Mouse (Mus musculus) stomach, embryonic 15.5 days (tissue): ENCODE results near the gene Dph5. TPM values are rescaled to one million over a fixed set of nuclear protein-coding genes. Genes with fewer than 3 reads are reported as not detected.
"Not testable (repeated sequence)": the region's sequence is repeated elsewhere in the genome, so short reads cannot be mapped to it uniquely, and the experiment has no call there.

Experiments
- ATAC-seq: fragments of 200-750 bp; cut with Nextera tagmentation; 2 replicates; pipeline ENCODE4 v1.8.0; 2017; ENCODE audit warnings: low read depth, moderate number of reproducible peaks, moderate TSS enrichment; ENCODE audit not compliant: insufficient read depth, low FRiP score
- H3K27ac ChIP-seq: fragments of 300-500 bp; sonication (generic); 2 replicates; pipeline ENCODE4 v1.5.1; 2015; ENCODE audit warnings: mild to moderate bottlenecking, inconsistent platforms
- H3K27me3 ChIP-seq: fragments of 300-500 bp; sonication (generic); replicated peaks from 2 replicates; pipeline ENCODE4 v1.6.1; 2015; ENCODE audit warnings: inconsistent platforms
- H3K36me3 ChIP-seq: fragments of 300-500 bp; sonication (generic); 2 replicates; pipeline ENCODE4 v1.6.1; 2015; ENCODE audit warnings: inconsistent platforms
- H3K4me1 ChIP-seq: fragments of 300-500 bp; sonication (generic); 2 replicates; pipeline ENCODE4 v1.6.1; 2015; ENCODE audit warnings: inconsistent platforms
- H3K4me2 ChIP-seq: fragments of 300-500 bp; sonication (generic); 2 replicates; pipeline ENCODE4 v1.6.1; 2015; ENCODE audit warnings: mild to moderate bottlenecking, inconsistent platforms
- H3K4me3 ChIP-seq: fragments of 300-500 bp; sonication (generic); replicated peaks from 2 replicates; pipeline ENCODE4 v1.5.1; 2015; ENCODE audit warnings: inconsistent platforms
- H3K9ac ChIP-seq: fragments of 300-500 bp; sonication (generic); 2 replicates; pipeline ENCODE4 v1.6.1; 2015; ENCODE audit warnings: inconsistent platforms
- H3K9me3 ChIP-seq: fragments of 300-500 bp; sonication (generic); 2 replicates; pipeline ENCODE4 v1.6.1; 2016; ENCODE audit warnings: inconsistent platforms
- WGBS: fragments of 180-500 bp; shearing (Covaris S2); methylation state at CpG from one replicate; pipeline ENCODE4 v1.1.7; 2015; 5-methylcytosine and 5-hydroxymethylcytosine counted together
- polyA plus RNA-seq: library from polyadenylated mRNA; unstranded; fragments of >200 nt; fragmentation: Nextera tagmentation; extraction: Ambion mirVana; gene quantifications from 2 replicates; pipeline ENCODE4 v1.2.1, GENCODE M21; 2015

Dph5 gene
- polyA plus RNA-seq, 1 experiment from 2014 or later, result 30.4 TPM

- H3K27ac ChIP-seq, result no peak overlapping the region
- no peak overlapping the region for H3K4me3 ChIP-seq
- H3K9ac ChIP-seq, result no peak overlapping the region
- H3K27me3 ChIP-seq, result no peaks in the 10 kb centered on the region
- no peaks in the 10 kb centered on the region for H3K4me1 ChIP-seq
- H3K9me3 ChIP-seq, result no peaks in the 10 kb centered on the region
- no peak for ATAC-seq
- H3K36me3 ChIP-seq, result no peaks in the 10 kb centered on the region
- 84% methylated on average over 3 of the region's 3 CpGs for WGBS
- H3K4me2 ChIP-seq, result no peak overlapping the region
Measured at GRCm38 (mm10) chr3:115858822-115859221, 28.8 kb upstream of the Dph5 start.

GRCm38 (mm10) chr3:115860780-115861179, 26.9 kb upstream of the Dph5 start:
- not testable (repeated sequence) for H3K27ac ChIP-seq, H3K36me3 ChIP-seq
- WGBS, result 78% methylated on average over 1 of the region's 1 CpGs

GRCm38 (mm10) chr3:115863487-115863886, 24.1 kb upstream of the Dph5 start:
- Histone ChIP-seq H3K27ac (no peak overlapping the region), H3K9me3 (no peaks in the 10 kb centered on the region), H3K4me1 (no peaks in the 10 kb centered on the region), H3K4me2 (no peak overlapping the region), H3K9ac (no peak overlapping the region), H3K4me3 (no peak overlapping the region), H3K27me3 (no peaks in the 10 kb centered on the region), H3K36me3 (no peaks in the 10 kb centered on the region)
- no peak for ATAC-seq
- 69% methylated on average over 4 of the region's 4 CpGs for WGBS

More at GRCm38 (mm10) chr3:115860780-115861179, 26.9 kb upstream of the Dph5 start:
- H3K27me3 ChIP-seq, H3K4me3 ChIP-seq, H3K9ac ChIP-seq, ATAC-seq, H3K9me3 ChIP-seq, H3K4me2 ChIP-seq, H3K4me1 ChIP-seq: not testable (repeated sequence)

GRCm38 (mm10) chr3:115867150-115867549, 20.5 kb upstream of the Dph5 start:
- no peak overlapping the region for H3K4me2 ChIP-seq
- no peak overlapping the region for H3K4me3 ChIP-seq
- WGBS, result 38% methylated on average over 4 of the region's 4 CpGs
- ATAC-seq, result peak; percentile 79; the same call in 1 of the 2 replicates
- H3K36me3 ChIP-seq, result no peaks in the 10 kb centered on the region
- H3K9me3 ChIP-seq, result no peaks in the 10 kb centered on the region
- H3K27ac ChIP-seq, result peak overlapping the region; percentile 80
- no peaks in the 10 kb centered on the region for H3K4me1 ChIP-seq
- H3K9ac ChIP-seq, result no peak overlapping the region
- no peaks in the 10 kb centered on the region for H3K27me3 ChIP-seq

- no peak overlapping the region for H3K9ac ChIP-seq
- WGBS, result 38% methylated on average over 1 of the region's 1 CpGs
- no peaks in the 10 kb centered on the region for H3K27me3 ChIP-seq
- H3K4me1 ChIP-seq, result no peaks in the 10 kb centered on the region
- H3K27ac ChIP-seq, result 0 out of 2 replicates have a peak overlapping the region, but pooled peaks have one; percentile 33
- no peaks in the 10 kb centered on the region for H3K9me3 ChIP-seq
- H3K36me3 ChIP-seq, result no peaks in the 10 kb centered on the region
- no peak for ATAC-seq
- no peak overlapping the region for H3K4me3 ChIP-seq
- H3K4me2 ChIP-seq, result no peak overlapping the region
Measured at GRCm38 (mm10) chr3:115867901-115868300, 19.7 kb upstream of the Dph5 start.

- H3K27ac ChIP-seq, result no peak overlapping the region
- 51% methylated on average over 2 of the region's 2 CpGs for WGBS
- H3K36me3 ChIP-seq, result no peaks in the 10 kb centered on the region
- H3K9me3 ChIP-seq, result no peaks in the 10 kb centered on the region
- H3K9ac ChIP-seq, result no peak overlapping the region
- no peak overlapping the region for H3K4me2 ChIP-seq
- no peak for ATAC-seq
- H3K4me3 ChIP-seq, result no peak overlapping the region
- no peaks in the 10 kb centered on the region for H3K27me3 ChIP-seq
- H3K4me1 ChIP-seq, result no peaks in the 10 kb centered on the region
Measured at GRCm38 (mm10) chr3:115869360-115869759, 18.3 kb upstream of the Dph5 start.

- no peaks in the 10 kb centered on the region for H3K36me3 ChIP-seq
- H3K27me3 ChIP-seq, result no peaks in the 10 kb centered on the region
- no peak for ATAC-seq
- WGBS, result 51% methylated on average over 6 of the region's 6 CpGs
- H3K9ac ChIP-seq, result no peak overlapping the region
- no peak overlapping the region for H3K27ac ChIP-seq
- H3K4me3 ChIP-seq, result no peak overlapping the region
- H3K4me2 ChIP-seq, result no peak overlapping the region
- no peaks in the 10 kb centered on the region for H3K9me3 ChIP-seq
- H3K4me1 ChIP-seq, result no peaks in the 10 kb centered on the region
Measured at GRCm38 (mm10) chr3:115875551-115875950, 12.1 kb upstream of the Dph5 start.

GRCm38 (mm10) chr3:115877133-115877532, 10.5 kb upstream of the Dph5 start:
- H3K27ac ChIP-seq, result no peak overlapping the region
- H3K9me3 ChIP-seq, result no peaks in the 10 kb centered on the region
- no peaks in the 10 kb centered on the region for H3K4me1 ChIP-seq
- no peak overlapping the region for H3K9ac ChIP-seq
- WGBS, result 71% methylated on average over 1 of the region's 1 CpGs
- no peak for ATAC-seq
- H3K27me3 ChIP-seq, result no peaks in the 10 kb centered on the region
- no peaks in the 10 kb centered on the region for H3K36me3 ChIP-seq
- H3K4me2 ChIP-seq, result no peak overlapping the region
- no peak overlapping the region for H3K4me3 ChIP-seq

GRCm38 (mm10) chr3:115884086-115884485, 3.6 kb upstream of the Dph5 start:
- H3K27me3 ChIP-seq, result no peaks in the 10 kb centered on the region
- no peaks in the 10 kb centered on the region for H3K9me3 ChIP-seq
- ATAC-seq, result no peak
- H3K27ac ChIP-seq, result no peak overlapping the region
- H3K4me2 ChIP-seq, result no peak overlapping the region
- no peaks in the 10 kb centered on the region for H3K4me1 ChIP-seq
- 54% methylated on average over 1 of the region's 1 CpGs for WGBS
- no peaks in the 10 kb centered on the region for H3K36me3 ChIP-seq
- no peak overlapping the region for H3K4me3 ChIP-seq
- H3K9ac ChIP-seq, result no peak overlapping the region

GRCm38 (mm10) chr3:115888310-115889106, 871 bp downstream of the Dph5 start:
- H3K27ac ChIP-seq, result peak overlapping the region; percentile 36; the same call in 1 of the 2 replicates
- H3K9me3 ChIP-seq, result no peaks in the 10 kb centered on the region
- peak overlapping the region; percentile 35; the same call in 1 of the 2 replicates for H3K9ac ChIP-seq
- H3K4me1 ChIP-seq, result no peaks in the 10 kb centered on the region
- H3K36me3 ChIP-seq, result no peaks in the 10 kb centered on the region
- ATAC-seq, result peak; percentile 44
- no peaks in the 10 kb centered on the region for H3K27me3 ChIP-seq
- peak overlapping the region; percentile 59 for H3K4me2 ChIP-seq
- peak overlapping the region; percentile 93 for H3K4me3 ChIP-seq
- 2% methylated on average over 21 of the region's 21 CpGs for whole genome bisulfite sequencing

GRCm38 (mm10) chr3:115892341-115892740, 4.7 kb downstream of the Dph5 start:
- H3K9ac ChIP-seq, result no peak overlapping the region
- H3K4me3 ChIP-seq, result no peak overlapping the region
- H3K36me3 ChIP-seq, result no peaks in the 10 kb centered on the region
- WGBS, result 78% methylated on average over 4 of the region's 4 CpGs
- H3K4me2 ChIP-seq, result no peak overlapping the region
- H3K27me3 ChIP-seq, result no peaks in the 10 kb centered on the region
- no peaks in the 10 kb centered on the region for H3K9me3 ChIP-seq
- ATAC-seq, result no peak
- no peaks in the 10 kb centered on the region for H3K4me1 ChIP-seq
- no peak overlapping the region for H3K27ac ChIP-seq

- no peaks in the 10 kb centered on the region for H3K4me1 ChIP-seq
- no peak overlapping the region for H3K27ac ChIP-seq
- H3K27me3 ChIP-seq, result no peaks in the 10 kb centered on the region
- ATAC-seq, result no peak
- no peak overlapping the region for H3K4me2 ChIP-seq
- H3K9me3 ChIP-seq, result no peaks in the 10 kb centered on the region
- H3K4me3 ChIP-seq, result no peak overlapping the region
- H3K36me3 ChIP-seq, result no peaks in the 10 kb centered on the region
- no peak overlapping the region for H3K9ac ChIP-seq
- 85% methylated on average over 2 of the region's 2 CpGs for WGBS
Measured at GRCm38 (mm10) chr3:115893166-115893565, 5.5 kb downstream of the Dph5 start.
